Mouse (Mus musculus) E14TG2a.4 (cell line): ENCODE results near the gene Sowahd.

ENCODE experiments used
- CTCF ChIP-seq: conservative IDR thresholded peaks from 2 replicates; pipeline ENCODE4 v1.5.1; 2014; ENCODE audit warnings: low read length
- NANOG ChIP-seq: IDR thresholded peaks from 2 replicates; pipeline ENCODE4 v1.6.1; 2014; ENCODE audit warnings: borderline replicate concordance, low read length, mixed read lengths

- TF ChIP-seq CTCF = no peak
- peak; percentile 43; the same call in 1 of the 2 replicates for TF ChIP-seq NANOG
Observed at GRCm38 (mm10) chrX:37076651-37077050, 28.0 kb downstream of the Sowahd start.
